Mouse (Mus musculus): ENCODE data around the gene Prr13.
A peak's percentile ranks its signal among the peaks of the same experiment; 100 is the strongest.

The Prr13 gene

GRCm38 (mm10) chr15:102505770-102506463, 47.1 kb downstream of the Prr13 start:
- no peak for DNase-seq

- no peak for DNase-seq
These were observed 47.6 kb downstream of the Prr13 start for GRCm38 (mm10) chr15:102506464-102506830.

GRCm38 (mm10) chr15:102506864-102507263, 48.0 kb downstream of the Prr13 start:
- no peak for DNase-seq

- no peak for DNase-seq
These were observed 48.7 kb downstream of the Prr13 start for GRCm38 (mm10) chr15:102507561-102507960.

- DNase-seq = no peak
These were observed 49.5 kb downstream of the Prr13 start for GRCm38 (mm10) chr15:102508336-102508735.

- DNase-seq = no peak
These were observed 51.3 kb downstream of the Prr13 start for GRCm38 (mm10) chr15:102510110-102510509.

GRCm38 (mm10) chr15:102510590-102511284, 51.9 kb downstream of the Prr13 start:
- DNase-seq = peak; percentile 84

- no peak for DNase-seq
These were observed 52.5 kb downstream of the Prr13 start for GRCm38 (mm10) chr15:102511285-102511833.

GRCm38 (mm10) chr15:102512010-102512409, 53.2 kb downstream of the Prr13 start:
- DNase-seq = no peak

Measured in kidney, adult 9 months (tissue).